Mouse (Mus musculus) G1E-ER4 (cell line): ENCODE data around the gene Abhd8. TPM values are rescaled to one million over a fixed set of nuclear protein-coding genes. Genes with fewer than 3 reads are reported as not detected.

ENCODE experiments used
- GATA1 ChIP-seq: IDR thresholded peaks from one replicate; pipeline ENCODE4 v1.8.0; 2012; ENCODE audit warnings: low read length, inconsistent platforms
- polyA plus RNA-seq: library from polyadenylated mRNA; stranded (reverse); fragments of >175 nt; gene quantifications from 2 replicates; pipeline ENCODE4 v1.2.3, GENCODE M21; 2012

The Abhd8 gene
- polyA plus RNA-seq, 1 experiment, result 25.3 TPM

- TF ChIP-seq GATA1, result no peak
Observed at GRCm38 (mm10) chr8:71470913-71471255, 7.4 kb upstream of the Abhd8 start.

DNA sequence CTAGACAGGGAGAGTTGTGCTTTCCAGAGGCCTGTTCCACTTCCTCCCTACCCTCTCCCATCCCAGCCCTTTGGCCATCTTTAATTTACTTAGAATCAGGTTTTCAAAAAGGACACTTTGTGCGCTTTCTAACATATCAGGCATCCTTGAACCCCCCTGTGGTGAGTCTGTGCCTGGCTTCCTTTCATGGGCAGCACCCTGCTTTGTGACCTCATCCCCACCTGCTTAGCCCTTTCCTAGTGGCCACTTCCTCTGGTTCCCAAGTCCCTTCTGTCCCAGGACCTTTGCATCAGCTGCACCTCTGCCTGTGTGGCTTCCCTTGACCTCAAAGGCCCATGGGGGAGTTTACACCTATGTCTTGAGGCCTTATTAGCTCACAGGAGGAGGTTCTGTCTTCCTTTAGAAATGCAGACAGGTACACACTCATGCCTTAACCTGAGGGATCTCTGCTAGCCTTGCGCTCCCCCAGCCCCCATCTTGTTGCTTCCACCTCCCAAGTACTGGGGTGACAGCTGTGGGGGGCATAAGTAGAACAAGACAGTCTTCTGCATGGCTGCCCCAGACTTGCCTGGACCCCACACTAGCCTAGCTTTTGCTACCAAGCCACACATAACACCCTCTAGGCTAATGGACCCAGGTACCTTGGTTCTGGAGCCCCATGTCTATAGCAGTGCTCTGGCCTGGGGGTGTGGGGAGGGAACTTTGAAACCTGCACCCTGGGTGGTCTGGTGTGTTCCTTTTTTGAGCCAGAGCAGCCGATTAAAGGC is 6.9 kb upstream of the Abhd8 start:
- TF ChIP-seq GATA1, result no peak

DNA sequence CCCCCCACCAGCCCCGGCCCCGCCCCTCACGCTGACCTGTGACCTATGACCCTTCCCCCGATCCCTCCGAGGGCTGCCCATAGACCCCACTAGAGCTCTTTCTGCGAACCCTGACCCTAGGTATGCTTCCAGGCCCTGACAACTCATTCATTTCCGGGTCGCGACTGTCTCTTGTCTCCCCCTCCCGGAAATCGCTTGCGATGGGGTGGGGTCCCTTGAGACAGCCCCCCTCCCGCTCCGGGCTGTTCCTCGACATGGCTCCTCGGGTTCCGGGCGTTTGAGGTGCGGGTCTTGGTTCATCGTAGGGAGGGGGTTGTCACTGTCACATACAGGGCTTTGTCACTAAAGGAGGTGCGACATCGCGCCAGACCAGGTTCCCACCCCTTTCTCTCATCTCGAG is 6.0 kb upstream of the Abhd8 start:
- TF ChIP-seq GATA1, result no peak

DNA sequence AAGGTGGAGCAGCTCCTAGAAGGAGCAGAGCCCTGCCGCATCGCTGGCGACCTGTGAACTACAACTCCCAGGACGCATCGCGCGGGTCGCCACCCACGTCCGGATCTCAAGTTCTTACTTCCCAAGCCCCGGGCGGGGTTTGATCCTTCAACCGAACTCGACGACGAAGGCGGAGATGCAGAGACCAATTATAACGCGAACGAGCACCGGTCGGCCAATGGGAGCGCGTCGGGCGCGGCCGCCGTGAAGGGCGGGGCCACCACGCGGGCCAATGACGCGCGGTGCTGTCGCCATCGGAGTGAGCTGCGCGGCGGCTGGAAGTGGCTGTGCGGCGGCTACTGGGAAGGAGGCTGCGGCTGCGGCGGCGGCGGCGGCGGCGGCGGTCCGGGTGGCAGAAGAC is 5.5 kb upstream of the Abhd8 start, which contains the start of gene Dda1:
Gene Dda1 (plus strand): TSS at position 284 of the 400 bp plus-strand sequence.
- TF ChIP-seq GATA1, result no peak

DNA sequence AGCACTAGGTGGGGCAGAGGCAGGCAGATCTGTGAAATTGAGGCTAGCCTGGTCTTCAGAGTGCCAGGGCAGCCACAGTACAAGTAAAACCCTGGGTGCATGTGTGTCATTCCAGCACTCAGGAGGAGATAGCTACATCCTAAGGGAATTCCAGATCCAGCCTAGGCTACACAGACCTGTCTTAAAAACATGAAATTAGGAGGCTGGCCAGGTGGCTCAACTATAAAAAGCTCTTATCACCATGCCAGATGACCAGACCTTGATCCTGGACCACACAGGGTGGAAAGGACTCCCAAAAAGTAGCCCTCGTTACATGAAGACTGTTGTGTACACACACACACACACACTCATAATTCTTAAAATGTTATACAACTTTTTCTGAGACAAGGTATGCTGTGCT is 4.5 kb upstream of the Abhd8 start:
- TF ChIP-seq GATA1, result no peak

DNA sequence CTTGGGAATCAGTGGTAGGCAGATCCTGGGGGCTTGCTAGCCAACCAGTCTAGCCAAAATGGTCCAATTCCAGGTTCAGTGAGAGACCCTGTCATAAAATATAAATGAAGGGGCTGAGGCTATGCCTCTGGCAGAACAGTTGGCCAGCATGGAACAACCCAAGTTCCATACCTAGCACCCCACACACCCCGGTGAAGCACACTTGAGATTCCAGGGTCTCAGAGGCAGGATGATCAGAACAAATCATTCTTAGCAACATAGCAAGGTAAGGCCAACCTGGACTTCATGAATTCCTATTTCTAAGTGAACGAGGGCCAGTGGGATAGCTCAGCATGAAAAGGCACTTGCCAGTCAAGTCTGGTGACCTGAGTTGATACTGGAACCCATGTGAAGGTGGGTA is 3.7 kb upstream of the Abhd8 start:
- TF ChIP-seq GATA1, result no peak

DNA sequence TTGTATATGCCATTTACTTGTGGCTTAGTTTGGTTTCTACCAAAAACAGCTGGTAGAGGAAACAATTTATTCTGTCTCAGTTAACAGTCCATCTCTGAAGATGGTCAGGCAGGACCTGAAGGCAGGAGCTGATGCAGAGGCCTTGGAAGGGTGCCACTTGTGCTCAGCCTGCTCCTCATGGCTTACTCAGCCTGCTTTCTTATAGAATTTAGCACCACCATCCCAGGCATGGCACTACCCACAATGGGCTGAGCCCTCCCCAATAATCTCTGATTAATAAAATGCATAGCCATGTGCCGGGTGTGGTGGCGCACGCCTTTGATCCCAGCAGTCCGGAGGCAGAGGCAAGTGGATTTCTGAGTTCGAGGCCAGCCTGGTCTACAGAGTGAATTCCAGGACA is 2.7 kb upstream of the Abhd8 start:
- no peak for TF ChIP-seq GATA1

DNA sequence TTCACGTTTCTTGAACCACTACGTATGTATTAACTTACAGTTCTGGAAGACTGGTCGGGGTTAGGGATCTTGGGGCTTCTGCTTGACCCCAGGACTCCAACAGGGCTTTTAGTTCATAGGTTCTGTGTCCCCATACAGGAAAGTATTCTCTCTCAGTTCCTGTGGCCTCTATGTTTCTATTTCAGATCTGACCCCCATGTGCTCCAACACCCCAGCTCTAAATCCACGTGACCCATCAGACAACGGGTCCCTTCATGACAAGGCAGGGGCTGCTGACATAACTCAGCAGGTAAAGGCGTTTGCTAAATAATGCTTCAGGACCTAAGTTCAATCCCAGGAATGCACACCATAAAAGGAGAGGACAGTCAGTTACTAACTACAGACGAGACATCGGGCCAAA is 2.3 kb upstream of the Abhd8 start:
- no peak for TF ChIP-seq GATA1

DNA sequence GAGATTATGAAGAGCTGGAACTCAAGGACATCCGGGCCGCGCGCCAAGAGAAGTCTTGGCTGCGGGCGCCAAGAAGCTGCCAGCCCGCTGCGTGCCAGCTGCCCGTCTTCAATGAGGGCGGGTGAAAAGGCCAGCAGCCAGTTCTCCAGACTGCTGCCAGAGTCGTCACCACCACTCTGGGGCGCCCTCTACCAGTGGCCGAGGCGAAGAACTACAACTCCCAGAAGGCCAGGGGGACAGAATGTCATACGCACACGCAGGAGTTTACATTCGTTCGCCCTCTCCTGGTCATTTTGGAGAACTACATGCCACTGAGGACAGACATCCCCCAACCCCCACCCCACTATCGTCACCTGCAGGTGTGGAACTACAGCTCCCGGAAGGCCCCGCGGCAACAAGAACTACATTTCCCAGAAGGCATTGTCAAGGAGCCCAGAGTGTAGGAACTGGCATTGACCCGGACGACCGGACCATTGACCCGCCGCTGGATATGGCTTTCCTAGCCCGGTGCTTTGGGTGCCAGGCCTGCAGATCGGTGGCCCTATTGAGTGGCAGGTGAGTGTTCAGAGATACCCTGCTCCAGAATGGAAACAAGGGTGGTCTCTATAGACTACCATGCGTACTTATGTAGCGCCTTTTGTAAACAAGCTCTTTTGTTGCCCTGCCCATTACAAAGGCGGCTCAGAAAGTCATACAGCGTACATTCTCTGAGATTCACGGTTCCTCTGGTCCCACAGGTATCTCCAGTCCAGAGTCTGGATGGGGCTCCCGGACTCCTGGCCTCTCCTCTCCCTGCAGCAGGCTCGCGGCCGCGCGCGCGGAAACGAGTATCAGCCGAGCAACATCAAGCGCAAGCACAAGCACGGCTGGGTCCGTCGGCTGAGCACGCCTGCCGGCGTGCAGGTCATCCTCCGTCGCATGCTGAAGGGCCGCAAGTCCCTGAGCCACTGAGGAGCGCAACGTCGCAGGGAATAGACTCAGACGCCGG is 1.4 kb upstream of the Abhd8 start, which contains the start of gene Mrpl34:
Gene Mrpl34 (plus strand): TSS at position 447 of the 988 bp plus-strand sequence.
- TF ChIP-seq GATA1, result no peak

- TF ChIP-seq GATA1, result no peak
Observed at GRCm38 (mm10) chr8:71462786-71463185, 669 bp downstream of the Abhd8 start.

- TF ChIP-seq GATA1, result no peak
Observed at GRCm38 (mm10) chr8:71462191-71462590, 1.3 kb downstream of the Abhd8 start.

DNA sequence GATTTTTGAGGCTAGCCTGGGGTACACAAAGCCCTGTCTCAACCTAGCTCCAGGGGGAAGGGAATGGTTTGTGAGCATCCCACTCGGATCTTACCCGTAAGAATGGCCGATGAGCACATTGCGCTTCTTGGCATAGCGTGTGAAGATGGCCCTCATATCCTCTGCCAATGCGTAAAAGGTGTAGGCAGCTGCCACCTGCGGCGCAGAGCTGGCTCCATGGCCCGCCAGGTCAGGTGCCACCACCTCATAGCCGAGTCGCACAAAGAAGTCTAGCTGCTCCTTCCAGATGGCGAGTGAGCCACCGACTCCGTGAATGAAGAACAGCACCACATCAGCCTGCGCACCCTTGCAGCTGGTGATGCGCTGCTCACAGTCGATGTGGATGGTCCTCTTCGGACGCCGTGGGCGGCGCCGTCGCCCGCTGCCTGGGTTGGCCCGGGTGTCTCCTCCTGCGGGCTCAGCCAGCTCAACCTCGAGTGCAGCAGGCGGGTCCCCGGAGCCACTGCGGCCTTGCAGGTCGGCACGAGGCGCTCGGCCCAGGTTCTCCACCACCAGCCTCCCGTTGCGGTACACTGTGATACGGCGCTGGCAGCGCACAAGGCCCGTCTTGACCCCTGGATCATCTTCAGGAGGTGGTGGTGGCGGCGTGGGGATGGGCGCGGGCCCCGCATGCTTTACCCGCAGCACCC is 2.2 kb downstream of the Abhd8 start:
- no peak for TF ChIP-seq GATA1

GRCm38 (mm10) chr8:71460716-71461115 is 2.7 kb downstream of the Abhd8 start:
- TF ChIP-seq GATA1, result no peak

GRCm38 (mm10) chr8:71457659-71458270 is 5.7 kb downstream of the Abhd8 start:
- TF ChIP-seq GATA1, result no peak

DNA sequence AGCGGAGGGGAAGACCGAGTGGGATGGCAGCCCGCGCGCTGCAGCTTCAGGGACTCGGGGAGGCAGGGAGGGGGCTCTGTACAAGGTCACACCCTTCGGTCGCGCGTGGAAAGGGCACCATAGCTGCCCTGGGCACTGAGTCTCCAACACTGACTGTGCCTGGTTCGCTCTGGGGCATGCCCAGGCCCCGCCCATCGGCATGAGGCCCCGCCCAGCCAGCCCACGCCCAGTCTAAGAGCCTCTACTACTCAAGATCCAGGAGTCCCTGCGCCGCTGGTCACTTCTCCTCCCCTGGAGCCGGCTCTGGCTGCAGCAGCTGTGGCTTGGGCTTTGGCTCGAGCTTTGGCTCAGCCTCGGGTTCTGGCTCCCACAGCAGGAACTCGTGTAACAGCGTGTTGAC is 6.5 kb downstream of the Abhd8 start:
- no peak for TF ChIP-seq GATA1
